8 mouse cellular contexts compared by ENCODE assay signal in genomic region chr3:137917694-137918171, GRCm38 (mm10). TPM values are rescaled to one million over a fixed set of nuclear protein-coding genes. Genes with fewer than 3 reads are reported as not detected.
DNase-seq lines count a peak whose midpoint lies in the region; ATAC-seq and TF ChIP-seq lines count a peak whose summit lies in the region.

No protein-coding gene starts in this region.

- H3K36me3 ChIP-seq in E14TG2a.4 (ENCODE audit: insufficient read depth, low read length): peaks cover 23% of the 10 kb centered on the region
- H3K36me3 ChIP-seq in forebrain, postnatal 0 days (ENCODE audit: insufficient read depth): peaks cover 11% of the 10 kb centered on the region
- H3K36me3 ChIP-seq in liver, postnatal 0 days (replicated peaks; ENCODE audit: insufficient read depth, low read length): peaks cover 15% of the 10 kb centered on the region

- peak overlapping the region; percentile 98 for H3K4me3 ChIP-seq in gastrocnemius, adult 2 months
- peak overlapping the region; percentile 98 for H3K4me3 ChIP-seq in E14TG2a.4 (replicated peaks; ENCODE audit: low read length)
- peak overlapping the region; percentile 89 for H3K4me3 ChIP-seq in forebrain, postnatal 0 days (ENCODE audit: low read depth, low read length)
- peak overlapping the region; percentile 87 for H3K4me3 ChIP-seq in liver, postnatal 0 days (ENCODE audit: low read depth, low read length)

- 3% methylated on average over 12 of the region's 12 CpGs for WGBS in forebrain, postnatal 0 days
- WGBS in liver, postnatal 0 days (ENCODE audit: insufficient replicate concordance): 37% methylated on average over 12 of the region's 12 CpGs

- H3K9me3 ChIP-seq in E14TG2a.4 (ENCODE audit: low read length): no peaks in the 10 kb centered on the region
- no peaks in the 10 kb centered on the region for H3K9me3 ChIP-seq in forebrain, postnatal 0 days (ENCODE audit: low read length)
- no peaks in the 10 kb centered on the region for H3K9me3 ChIP-seq in liver, postnatal 0 days (ENCODE audit: low read length)

- no peak for TF ChIP-seq EP300 in liver, postnatal 0 days (IDR thresholded peaks at IDR 0.05; ENCODE audit: low read depth)

- H3K27ac ChIP-seq in gastrocnemius, adult 2 months: peak overlapping the region; percentile 96
- H3K27ac ChIP-seq in forebrain, postnatal 0 days (ENCODE audit: low read depth, low read length): peak overlapping the region; percentile 86
- H3K27ac ChIP-seq in liver, postnatal 0 days (ENCODE audit: low read depth): peak overlapping the region; percentile 93

- ATAC-seq in forebrain, postnatal 0 days: peak; percentile 54
- no peak; the same call in 1 of the 2 replicates for ATAC-seq in liver, postnatal 0 days

- TF ChIP-seq CTCF in gastrocnemius, adult 2 months (IDR thresholded peaks at IDR 0.05): no peak
- TF ChIP-seq CTCF in E14TG2a.4 (conservative IDR thresholded peaks at IDR 0.05; ENCODE audit: low read length): no peak
- TF ChIP-seq CTCF in forebrain, postnatal 0 days (IDR thresholded peaks at IDR 0.05; ENCODE audit: low read depth): no peak
- no peak for TF ChIP-seq CTCF in liver, postnatal 0 days (IDR thresholded peaks at IDR 0.05; ENCODE audit: low read depth)

- peak overlapping the region; percentile 85 for H3K4me2 ChIP-seq in forebrain, postnatal 0 days (ENCODE audit: low read depth)
- peak overlapping the region; percentile 76 for H3K4me2 ChIP-seq in liver, postnatal 0 days (ENCODE audit: low read depth, low read length)

- no peak for DNase-seq in gastrocnemius, adult 2 months
- no peak for DNase-seq in gastrocnemius, postnatal 4 days (ENCODE audit: low spot score in 2 of 2)
- DNase-seq in forebrain, postnatal 0 days: no peak
- DNase-seq in liver, postnatal 0 days: no peak
- DNase-seq in ovary, adult 18-20 months (ENCODE audit: low spot score): no peak
- no peak for DNase-seq in left cerebral cortex, adult 9 months (ENCODE audit: low spot score in 2 of 2)
- no peak for DNase-seq in urinary bladder, postnatal 4 days (ENCODE audit: low spot score in 2 of 2)

- intact Hi-C loops in gastrocnemius, adult 2 months (cut with DNase I): loop anchor here (2.0 to 10.0 kb wide), 3 partner anchors 55 to 230 kb away; no protein-coding TSS in a partner anchor

- peaks cover 15% of the 10 kb centered on the region for H3K4me1 ChIP-seq in E14TG2a.4 (replicated peaks; ENCODE audit: low read depth, low read length)
- H3K4me1 ChIP-seq in forebrain, postnatal 0 days (ENCODE audit: insufficient read depth): peaks cover 13% of the 10 kb centered on the region
- peaks cover 15% of the 10 kb centered on the region for H3K4me1 ChIP-seq in liver, postnatal 0 days (ENCODE audit: insufficient read depth)

- H3K9ac ChIP-seq in forebrain, postnatal 0 days: peak overlapping the region; percentile 82
- H3K9ac ChIP-seq in liver, postnatal 0 days (replicated peaks): peak overlapping the region; percentile 55

- H3K27me3 ChIP-seq in E14TG2a.4 (ENCODE audit: insufficient read depth, low read length): no peaks in the 10 kb centered on the region
- no peaks in the 10 kb centered on the region for H3K27me3 ChIP-seq in forebrain, postnatal 0 days (ENCODE audit: insufficient read depth, low read length)
- H3K27me3 ChIP-seq in liver, postnatal 0 days (ENCODE audit: insufficient read depth, low read length): no peaks in the 10 kb centered on the region

RNA-seq across cellular contexts. Expression of gene Lamtor3, which starts 0.6 kb away (rescaled TPM):
- 10 to 100 TPM; 45.9 to 53.1 TPM for total RNA-seq in gastrocnemius, adult 2 months (2021)
- 10 to 100 TPM; 55.8 to 59.8 TPM for total RNA-seq in gastrocnemius, postnatal 4 days (2021)
- 105 and 116 TPM in 2 replicates for total RNA-seq in forebrain, postnatal 0 days (2014; rRNA removed)
- 112 and 123 TPM in 2 replicates for polyA plus RNA-seq in forebrain, postnatal 0 days (2015; fragmentation: Nextera tagmentation; extraction: Ambion mirVana)
- polyA plus RNA-seq in liver, postnatal 0 days (2015; fragmentation: Nextera tagmentation; extraction: Ambion mirVana): 44.3 and 46.5 TPM in 2 replicates

RNA-seq across cellular contexts. Expression of gene Dnajb14, which starts 50.3 kb away (rescaled TPM):
- total RNA-seq in gastrocnemius, adult 2 months (2021): 1 to 10 TPM; 7.6 to 9.5 TPM
- total RNA-seq in gastrocnemius, postnatal 4 days (2021): 10 to 100 TPM; 13.0 to 14.4 TPM
- 16.5 and 19.2 TPM in 2 replicates for total RNA-seq in forebrain, postnatal 0 days (2014; rRNA removed)
- polyA plus RNA-seq in forebrain, postnatal 0 days (2015; fragmentation: Nextera tagmentation; extraction: Ambion mirVana): 6.5 and 14.9 TPM in 2 replicates
- polyA plus RNA-seq in liver, postnatal 0 days (2015; fragmentation: Nextera tagmentation; extraction: Ambion mirVana): 6.4 and 6.9 TPM in 2 replicates

RNA-seq across cellular contexts. Expression of gene H2afz, which starts 53.4 kb away (rescaled TPM):
- 10 to 100 TPM; 64.1 to 76.3 TPM for total RNA-seq in gastrocnemius, adult 2 months (2021)
- total RNA-seq in gastrocnemius, postnatal 4 days (2021): 100 to 1,000 TPM; 211 to 212 TPM
- total RNA-seq in forebrain, postnatal 0 days (2014; rRNA removed): 485 and 592 TPM in 2 replicates
- 728 and 896 TPM in 2 replicates for polyA plus RNA-seq in forebrain, postnatal 0 days (2015; fragmentation: Nextera tagmentation; extraction: Ambion mirVana)
- polyA plus RNA-seq in liver, postnatal 0 days (2015; fragmentation: Nextera tagmentation; extraction: Ambion mirVana): 651 and 676 TPM in 2 replicates
